ENCODE assay signal across 8 mouse cellular contexts in the genomic region with DNA sequence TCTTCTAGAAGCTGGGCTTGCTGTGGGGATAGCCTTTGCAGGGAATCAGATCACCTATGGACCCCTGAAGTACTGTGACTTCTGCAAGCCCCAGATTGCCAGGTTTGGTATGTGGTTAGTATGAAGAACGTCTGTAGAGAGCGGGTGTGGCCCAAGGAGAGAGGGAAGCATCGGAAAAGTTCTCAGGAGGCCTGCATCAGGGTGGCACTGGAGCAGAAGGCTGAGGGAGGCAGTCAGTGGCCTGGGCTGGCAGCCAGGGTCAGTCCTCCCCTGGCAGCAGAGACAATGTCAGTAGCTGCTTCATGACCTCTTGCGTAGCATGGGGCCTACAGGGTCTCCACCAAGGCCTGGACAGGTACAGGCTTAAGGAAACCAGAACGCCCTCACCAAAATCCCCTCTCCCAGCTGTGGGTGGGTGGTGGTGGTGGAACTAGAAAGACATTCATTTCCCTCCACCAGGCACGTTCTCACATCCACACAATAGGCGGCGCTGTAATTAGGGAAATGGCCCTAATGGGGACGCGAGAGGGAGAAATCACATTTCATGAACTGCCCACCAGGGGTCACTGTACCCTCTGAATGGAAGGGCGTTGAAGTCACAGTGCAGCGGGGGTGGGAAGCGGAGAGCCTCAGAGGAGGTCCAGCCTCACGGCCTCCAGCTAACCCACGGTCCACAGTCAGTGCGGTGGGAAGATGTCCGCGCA. TPM values are rescaled to one million over a fixed set of nuclear protein-coding genes. Genes with fewer than 3 reads are reported as not detected.
DNase-seq lines count a peak whose midpoint lies in the region; ATAC-seq lines count a peak whose summit lies in the region.

No protein-coding gene starts in this region.

- peaks cover 15% of the 10 kb centered on the region for H3K4me1 ChIP-seq in hindbrain, embryonic 16.5 days (ENCODE audit: control insufficient read depth, insufficient read depth, low read depth, low read length)

- DNase-seq in R1 (ENCODE audit: low read depth, low spot score): peak; percentile 96
- peak; percentile 85 to 93 for DNase-seq in cerebellum, postnatal 25 days
- peak; percentile 88 for DNase-seq in gastrocnemius, adult 18-20 months (ENCODE audit: low spot score)
- DNase-seq in left cerebral cortex, adult 18-20 months (ENCODE audit: low spot score in 2 of 2): peak; percentile 76 to 85
- DNase-seq in lung, postnatal 4 days: peak; percentile 80 to 92
- DNase-seq in right cerebral cortex, adult 18-20 months: peak; percentile 82
- peak; percentile 63 to 76 for DNase-seq in urinary bladder, postnatal 36 days (ENCODE audit: low spot score in 2 of 2)

- H3K9ac ChIP-seq in hindbrain, embryonic 16.5 days (ENCODE audit: low read depth, low read length): peak overlapping the region; percentile 56

- peak overlapping the region; percentile 36 for H3K4me3 ChIP-seq in hindbrain, embryonic 16.5 days (ENCODE audit: low read length)

- peak; percentile 71 for ATAC-seq in hindbrain, embryonic 16.5 days

- no peak overlapping the region for H3K27ac ChIP-seq in hindbrain, embryonic 16.5 days (ENCODE audit: low read depth, low read length)

- no peaks in the 10 kb centered on the region for H3K36me3 ChIP-seq in hindbrain, embryonic 16.5 days (ENCODE audit: control insufficient read depth, insufficient read depth, low read length)

- no peaks in the 10 kb centered on the region for H3K9me3 ChIP-seq in hindbrain, embryonic 16.5 days (ENCODE audit: control insufficient read depth, low read length)

- H3K27me3 ChIP-seq in hindbrain, embryonic 16.5 days (replicated peaks; ENCODE audit: control insufficient read depth, insufficient read depth, low read length): no peaks in the 10 kb centered on the region; the same call in none of the 2 replicates

- peak overlapping the region; percentile 62 for H3K4me2 ChIP-seq in hindbrain, embryonic 16.5 days (ENCODE audit: low read length)

- 28% methylated on average over 18 of the region's 18 CpGs for WGBS in hindbrain, embryonic 16.5 days

RNA-seq across cellular contexts. Expression of a gene that starts 31.2 kb away (rescaled TPM):
- 1 to 10 TPM; 6.1 to 6.8 TPM for total RNA-seq in gastrocnemius, adult 18-20 months (2021)
- polyA plus RNA-seq in hindbrain, embryonic 16.5 days (2015; fragmentation: Nextera tagmentation; extraction: Ambion mirVana): 4.8 and 5.6 TPM in 2 replicates
- 10 to 100 TPM; 11.9 to 15.1 TPM for total RNA-seq in left cerebral cortex, adult 18-20 months (2021)
